ENCODE assay signal across 8 mouse cellular contexts in genomic region chr7:89338350-89339141, GRCm38 (mm10).
DNase-seq lines count a peak whose midpoint lies in the region; ATAC-seq and TF ChIP-seq lines count a peak whose summit lies in the region.

No protein-coding gene starts in this region.

- no peak for TF ChIP-seq CTCF in cortical plate, adult 2 months (IDR thresholded peaks at IDR 0.05; ENCODE audit: extremely low read depth, insufficient read depth, low read length)

- peak overlapping the region; percentile 97 for H3K4me3 ChIP-seq in cortical plate, adult 2 months (ENCODE audit: insufficient read depth, low read length)

- H3K4me1 ChIP-seq in cortical plate, adult 2 months (ENCODE audit: control insufficient read depth, insufficient read depth, low read length): peaks cover 4% of the 10 kb centered on the region; the same call in 1 of the 2 replicates

- peak; percentile 95 for DNase-seq in gastrocnemius, postnatal 10 days
- peak; percentile 85 to 94 for DNase-seq in left cerebral cortex, postnatal 10 days (ENCODE audit: extremely low spot score in 1 of 2, low spot score in 2 of 2)
- DNase-seq in right cerebral cortex, postnatal 25 days: peak; percentile 95
- DNase-seq in urinary bladder, postnatal 4 days (ENCODE audit: low spot score in 2 of 2): peak; percentile 87

- peak overlapping the region; percentile 86 for H3K27ac ChIP-seq in cortical plate, adult 2 months (ENCODE audit: insufficient read depth, low read length)

- intact Hi-C loops in left cerebral cortex, postnatal 10 days (cut with DNase I): loop anchor here (10.0 kb wide), 1 partner anchor 164 kb away; no protein-coding TSS in a partner anchor

- peak; percentile 87 for ATAC-seq in activated CD4-positive, CD25-positive, alpha-beta regulatory T cell, adult 4 months
- ATAC-seq in inflammation-experienced regulatory T-cells, adult 6 months: peak; percentile 91
- ATAC-seq in megakaryocyte-erythroid progenitor cell, adult 5-6 weeks (replicated peaks; ENCODE audit: low FRiP score, low TSS enrichment, poor library complexity, severe bottlenecking): peak; percentile 78

- TF ChIP-seq POLR2A in cortical plate, adult 2 months (IDR thresholded peaks at IDR 0.05; ENCODE audit: extremely low read depth, insufficient read depth, low read length): peak; percentile 91

Comparison
In these comparisons a context has a peak if more than half of its experiments do, and no peak if none do; other contexts are left out.
1. Peak in every context shown above with its lines: DNase-seq, ATAC-seq, H3K4me3 ChIP-seq and H3K27ac ChIP-seq.